Mouse (Mus musculus) effector memory CD4-positive, alpha-beta T cell, adult 5 months (primary cell): Measurements from ENCODE around the gene Mrpl4. TPM values are rescaled to one million over a fixed set of nuclear protein-coding genes. Genes with fewer than 3 reads are reported as not detected.

Source experiments
- polyA plus RNA-seq: library from polyadenylated mRNA; unstranded; fragments of 100-300 nt; shearing (Covaris generic); gene quantifications from one replicate; pipeline ENCODE4 v1.2.1, GENCODE M21; 2017

Mrpl4 gene
- 88.5 TPM for polyA plus RNA-seq

GRCm38 (mm10) chr9:21002627-21003551, at the start of gene Mrpl4:
Gene Mrpl4 (plus strand): TSS chr9:21002738.

GRCm38 (mm10) chr9:20959430-20959938, 43.1 kb upstream of the Mrpl4 start, which contains the start of gene Dnmt1:
Gene Dnmt1 (minus strand): TSS chr9:20959888.

GRCm38 (mm10) chr9:20976216-20976960, 26.1 kb upstream of the Mrpl4 start, which contains the start of gene S1pr2:
Gene S1pr2 (minus strand): TSS chr9:20976781.

GRCm38 (mm10) chr9:21015571-21016130, 13.1 kb downstream of the Mrpl4 start, which contains the start of gene Icam1:
Gene Icam1 (plus strand): TSS chr9:21015985.

DNA sequence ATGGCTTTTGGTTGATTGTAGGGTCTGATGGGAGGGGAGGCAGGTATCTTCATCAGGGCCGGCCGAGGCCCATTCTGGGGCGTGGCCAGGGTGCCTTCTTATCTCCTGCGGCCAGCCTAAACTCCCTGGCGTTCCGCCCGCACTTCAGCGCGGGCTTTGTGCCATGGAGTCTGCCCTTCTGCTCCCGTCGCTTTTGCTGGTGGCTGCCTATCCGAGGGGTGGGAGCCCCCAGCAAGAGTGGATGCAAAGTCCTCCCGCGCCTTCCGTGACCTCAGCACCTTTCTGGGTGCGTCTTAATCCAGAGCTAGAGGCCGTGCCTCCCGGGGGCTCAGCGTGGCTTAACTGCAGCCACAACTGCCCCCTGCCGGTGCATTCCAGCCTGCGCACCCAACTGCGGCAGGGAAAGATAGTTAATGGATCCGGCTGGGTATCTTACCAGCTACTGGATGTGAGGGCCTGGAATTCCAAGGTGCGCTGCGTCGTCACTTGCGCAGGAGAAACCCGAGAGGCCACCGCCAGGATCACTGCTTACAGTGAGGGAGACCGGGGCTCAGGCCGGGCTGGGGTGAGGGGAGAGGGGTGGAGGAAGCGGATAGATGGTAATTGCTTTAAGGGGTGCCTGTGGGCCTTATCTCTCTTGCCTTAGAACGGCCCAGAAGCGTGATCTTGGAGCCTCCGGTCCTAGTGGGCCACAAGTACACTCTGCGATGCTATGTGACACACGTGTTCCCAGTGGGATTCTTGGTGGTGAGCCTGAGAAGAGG, 26.9 kb downstream of the Mrpl4 start, which contains the start of gene Icam4:
Gene Icam4, plus strand, starts transcription at position 83 of the 764 bp plus-strand sequence.

DNA sequence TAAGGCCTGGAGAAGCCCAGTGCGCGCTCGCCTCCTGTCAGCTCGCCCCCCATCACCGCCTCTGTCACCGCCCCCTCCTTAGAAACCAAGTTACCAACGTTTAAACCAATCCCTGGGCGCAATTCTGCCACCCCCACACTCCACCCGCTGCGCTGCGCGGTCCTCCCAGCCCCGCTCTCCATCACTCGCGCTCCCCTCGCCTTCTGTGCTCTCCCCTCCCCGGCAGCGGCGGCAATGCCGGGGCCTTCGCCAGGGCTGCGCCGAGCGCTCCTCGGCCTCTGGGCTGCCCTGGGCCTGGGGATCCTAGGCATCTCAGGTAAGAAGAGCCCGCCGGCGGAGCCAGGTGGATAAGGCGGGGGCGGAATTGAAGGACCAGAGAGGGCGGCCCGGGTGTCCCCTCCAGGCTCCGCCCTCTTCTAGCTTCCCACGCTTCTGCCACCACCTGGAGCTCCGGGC, 29.4 kb downstream of the Mrpl4 start, which contains the start of gene Icam5:
Gene Icam5, plus strand, starts transcription at position 178 of the 456 bp plus-strand sequence.

Other genes starting within 250 kb of the Mrpl4 start
- not detected for gene Col5a3, start 187.7 kb upstream of the Mrpl4 start, polyA plus RNA-seq
- gene Rdh8, start 184.2 kb upstream of the Mrpl4 start, polyA plus RNA-seq, result not detected
- 40.4 TPM for gene A230050P20Rik, start 134.1 kb upstream of the Mrpl4 start, polyA plus RNA-seq
- 2.1 TPM for gene Angptl6, start 123.0 kb upstream of the Mrpl4 start, polyA plus RNA-seq
- 122 TPM for gene Ppan, start 114.6 kb upstream of the Mrpl4 start, polyA plus RNA-seq
- 312 TPM for gene Eif3g, start 104.1 kb upstream of the Mrpl4 start, polyA plus RNA-seq
- gene Dnmt1, start 42.9 kb upstream of the Mrpl4 start, polyA plus RNA-seq, result 56.1 TPM
- 16.7 TPM for gene S1pr2, start 26.0 kb upstream of the Mrpl4 start, polyA plus RNA-seq
- gene Icam1, start 13.2 kb downstream of the Mrpl4 start, polyA plus RNA-seq, result 141 TPM
- 1.4 TPM for gene Icam4, start 26.6 kb downstream of the Mrpl4 start, polyA plus RNA-seq
- gene Icam5, start 29.3 kb downstream of the Mrpl4 start, polyA plus RNA-seq, result 0.59 TPM
- gene Zglp1, start 64.4 kb downstream of the Mrpl4 start, polyA plus RNA-seq, result not detected
- 0.26 TPM for gene Gm49373, start 70.4 kb downstream of the Mrpl4 start, polyA plus RNA-seq
- 35.9 TPM for gene Fdx1l, start 70.9 kb downstream of the Mrpl4 start, polyA plus RNA-seq
- gene Gm38431, start 89.3 kb downstream of the Mrpl4 start, polyA plus RNA-seq, result 4.2 TPM
- gene Raver1, start 89.3 kb downstream of the Mrpl4 start, polyA plus RNA-seq, result 60.3 TPM
- gene Tyk2, start 128.5 kb downstream of the Mrpl4 start, polyA plus RNA-seq, result 62.4 TPM
- gene Cdc37, start 147.2 kb downstream of the Mrpl4 start, polyA plus RNA-seq, result 304 TPM
- 3.2 TPM for gene Pde4a, start 163.0 kb downstream of the Mrpl4 start, polyA plus RNA-seq
- gene Keap1, start 236.6 kb downstream of the Mrpl4 start, polyA plus RNA-seq, result 27.0 TPM
- gene S1pr5, start 245.7 kb downstream of the Mrpl4 start, polyA plus RNA-seq, result 0.79 TPM